Mouse (Mus musculus) megakaryocyte progenitor cell, adult 5-6 weeks (primary cell): ENCODE results near the gene Gm11444. TPM values are rescaled to one million over a fixed set of nuclear protein-coding genes. Genes with fewer than 3 reads are reported as not detected.

Experiments used
- ATAC-seq: replicated peaks from 2 replicates; pipeline ENCODE4 v1.8.0; 2016; ENCODE audit warnings: mild to moderate bottlenecking, moderate TSS enrichment, inconsistent platforms; ENCODE audit not compliant: poor library complexity
- total RNA-seq, 2 experiments: library from RNA; stranded (forward) in 1 of 2; stranded (reverse) in 1 of 2; fragments of 157-497, 149-512 nt in 1 of 2; fragments of 200-1000 nt in 1 of 2; gene quantifications; 2 replicates each; pipeline versions ENCODE4 v1.2.3 to v1.2.4; 2015 to 2017

Gm11444 gene
- total RNA-seq, 2 experiments from 2014 or later, result not detected

GRCm38 (mm10) chr11:85836523-85837290, 13.4 kb downstream of the Gm11444 start:
- ATAC-seq, result no peak

DNA sequence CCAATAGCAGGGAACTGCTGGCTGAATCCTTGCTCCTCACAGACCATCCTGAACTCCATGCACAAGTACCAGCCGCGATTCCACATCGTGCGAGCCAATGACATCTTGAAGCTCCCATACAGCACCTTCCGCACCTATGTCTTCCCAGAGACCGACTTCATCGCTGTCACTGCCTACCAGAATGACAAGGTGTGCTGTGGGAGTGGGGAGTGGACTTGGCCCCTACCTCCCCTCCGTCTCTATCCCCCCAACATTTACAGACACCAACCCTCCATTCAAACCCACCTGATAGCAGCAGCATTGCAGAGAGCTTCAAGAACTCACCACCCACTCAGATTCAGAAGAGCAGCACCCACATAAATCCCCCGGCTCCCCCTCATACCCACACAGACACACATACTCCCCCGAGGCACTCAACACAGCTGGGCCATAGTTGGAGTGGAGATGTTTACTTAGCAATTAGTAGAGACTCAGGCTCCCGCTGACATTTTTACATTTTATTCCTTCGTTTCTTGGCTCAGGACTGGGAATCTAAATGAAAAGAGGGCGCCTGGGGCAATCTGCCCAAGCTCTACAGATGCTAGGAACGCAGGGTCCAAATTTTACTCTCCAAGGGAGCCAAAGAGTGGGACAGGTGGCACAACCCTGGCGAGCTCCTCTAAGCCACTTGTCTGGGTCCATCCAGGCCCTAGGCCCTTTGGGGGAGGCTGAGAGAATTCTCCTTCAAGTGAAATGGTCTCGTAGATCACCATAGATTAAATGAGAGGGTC, 14.2 kb downstream of the Gm11444 start:
- ATAC-seq, result no peak

- no peak for ATAC-seq
These were observed 15.0 kb downstream of the Gm11444 start for GRCm38 (mm10) chr11:85835001-85835752.

- no peak for ATAC-seq
These were observed 15.7 kb downstream of the Gm11444 start for GRCm38 (mm10) chr11:85834386-85834931.

DNA sequence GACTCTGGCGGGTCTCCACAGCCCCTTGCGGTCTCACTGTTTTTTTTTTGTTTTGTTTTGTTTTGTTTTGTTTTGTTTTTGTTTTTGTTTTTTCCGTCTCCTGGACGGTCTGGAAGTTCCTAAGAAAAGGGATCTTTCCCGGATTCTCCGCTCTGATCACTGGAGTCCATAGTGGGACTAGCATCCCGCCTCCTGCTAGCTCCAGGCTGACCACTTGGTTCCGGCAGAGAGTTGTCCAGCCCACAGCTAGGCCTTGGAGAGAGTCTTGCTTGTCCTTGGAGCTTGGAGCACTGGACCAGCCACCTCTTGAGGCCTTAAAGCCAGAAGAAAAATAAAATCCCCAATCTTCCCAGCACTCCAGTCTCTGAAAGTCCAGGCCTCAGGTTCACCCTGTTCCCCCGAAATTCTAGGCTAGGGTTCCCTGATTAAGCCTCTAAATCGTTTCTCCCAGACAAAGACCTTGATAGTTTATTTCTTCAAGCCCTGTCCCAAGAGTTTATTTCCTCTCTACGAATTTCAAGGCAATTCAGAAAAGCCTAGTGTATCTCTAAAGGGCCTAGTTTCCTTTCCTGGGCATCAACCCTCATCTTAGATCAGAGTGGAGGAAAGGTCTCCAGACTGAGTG, 16.3 kb downstream of the Gm11444 start:
- ATAC-seq, result no peak

DNA sequence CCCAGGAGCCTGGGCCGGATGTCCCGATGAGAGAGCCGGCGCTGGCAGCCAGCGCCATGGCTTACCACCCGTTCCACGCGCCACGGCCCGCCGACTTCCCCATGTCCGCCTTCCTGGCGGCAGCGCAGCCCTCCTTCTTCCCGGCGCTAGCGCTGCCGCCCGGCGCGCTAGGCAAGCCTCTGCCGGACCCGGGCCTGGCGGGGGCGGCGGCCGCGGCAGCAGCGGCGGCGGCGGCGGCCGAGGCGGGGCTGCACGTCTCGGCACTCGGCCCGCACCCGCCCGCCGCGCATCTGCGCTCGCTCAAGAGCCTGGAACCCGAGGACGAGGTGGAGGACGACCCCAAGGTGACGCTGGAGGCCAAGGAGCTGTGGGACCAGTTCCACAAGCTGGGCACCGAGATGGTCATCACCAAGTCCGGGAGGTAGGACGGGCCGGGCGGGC, 17.0 kb downstream of the Gm11444 start:
- ATAC-seq, result no peak

GRCm38 (mm10) chr11:85832231-85832924, 17.8 kb downstream of the Gm11444 start, which contains the start of gene Tbx2:
Gene Tbx2 (plus strand): TSS chr11:85832551.
- ATAC-seq, result no peak

DNA sequence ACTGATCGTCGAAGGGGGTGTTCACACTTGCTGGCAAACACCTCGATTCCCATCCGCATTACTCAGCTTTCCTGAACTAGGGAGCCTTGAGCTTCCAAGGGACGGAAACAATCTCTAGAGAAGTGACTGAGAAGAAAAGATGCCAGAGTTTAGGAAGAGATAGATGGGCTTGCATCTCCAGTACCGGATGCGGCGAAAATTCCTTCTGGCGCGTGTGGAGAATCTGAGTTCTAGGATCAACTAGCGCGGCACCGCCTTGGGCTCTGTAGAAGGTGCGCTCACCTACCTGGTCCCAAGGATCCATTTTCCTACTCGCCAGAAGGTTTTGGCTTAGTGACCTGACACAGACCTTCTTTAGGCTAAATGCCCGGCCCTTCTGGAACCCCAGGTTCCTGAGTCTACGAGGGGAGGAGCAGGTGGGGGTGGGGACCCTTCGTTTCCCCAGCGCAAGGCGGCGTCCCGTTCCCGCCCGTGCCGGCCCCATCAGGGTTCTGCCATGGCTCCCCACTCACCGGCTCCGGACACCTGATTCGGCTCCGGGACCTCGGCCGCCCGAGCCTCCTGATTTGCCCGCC, 18.4 kb downstream of the Gm11444 start:
- no peak for ATAC-seq

GRCm38 (mm10) chr11:85830901-85831341, 19.2 kb downstream of the Gm11444 start:
- ATAC-seq, result peak; percentile 52

- ATAC-seq, result no peak
These were observed 20.4 kb downstream of the Gm11444 start for GRCm38 (mm10) chr11:85829520-85830440.

- no peak for ATAC-seq
These were observed 21.2 kb downstream of the Gm11444 start for GRCm38 (mm10) chr11:85828691-85829519.

- peak; percentile 54 for ATAC-seq
These were observed 22.8 kb downstream of the Gm11444 start for GRCm38 (mm10) chr11:85827342-85827741.

DNA sequence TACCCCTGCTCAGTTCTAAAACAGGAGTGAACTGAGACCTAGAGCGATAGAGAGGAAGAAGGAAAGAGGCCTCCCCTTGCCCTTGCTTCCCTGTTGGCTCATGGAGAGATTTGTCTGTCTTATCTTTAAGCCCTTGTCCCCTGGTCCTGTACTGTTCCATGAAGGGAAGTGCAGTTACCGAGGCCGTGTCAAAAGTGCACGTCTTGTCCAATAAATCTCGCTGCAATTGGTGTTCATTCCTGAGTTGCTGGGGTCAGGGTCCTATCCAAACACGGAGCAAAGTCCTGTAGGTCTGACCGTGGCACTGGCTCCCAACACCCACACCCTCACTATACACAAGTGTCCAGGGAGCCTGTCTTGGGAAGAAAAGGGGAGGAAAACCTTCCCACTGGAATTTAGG, 24.3 kb downstream of the Gm11444 start:
- ATAC-seq, result no peak

DNA sequence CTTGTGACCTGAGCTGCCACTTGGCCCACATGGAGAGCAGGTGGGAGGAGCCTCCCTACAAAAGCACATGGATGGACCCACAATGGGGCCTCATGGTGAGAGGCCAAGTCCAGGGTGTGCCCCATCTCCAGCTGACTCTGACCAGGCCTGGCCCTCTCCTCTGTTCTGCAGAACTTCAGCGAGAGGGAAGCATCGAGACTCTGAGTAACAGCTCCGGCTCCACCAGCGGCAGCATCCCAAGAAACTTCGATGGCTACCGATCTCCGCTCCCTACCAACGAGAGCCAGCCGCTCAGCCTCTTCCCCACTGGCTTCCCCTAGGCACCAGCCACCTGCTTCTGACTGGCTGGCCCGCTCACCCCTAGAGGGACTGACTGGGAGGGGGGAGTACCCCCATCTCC, 25.1 kb downstream of the Gm11444 start:
- no peak for ATAC-seq

- no peak for ATAC-seq
These were observed 26.3 kb downstream of the Gm11444 start for GRCm38 (mm10) chr11:85823794-85824193.

DNA sequence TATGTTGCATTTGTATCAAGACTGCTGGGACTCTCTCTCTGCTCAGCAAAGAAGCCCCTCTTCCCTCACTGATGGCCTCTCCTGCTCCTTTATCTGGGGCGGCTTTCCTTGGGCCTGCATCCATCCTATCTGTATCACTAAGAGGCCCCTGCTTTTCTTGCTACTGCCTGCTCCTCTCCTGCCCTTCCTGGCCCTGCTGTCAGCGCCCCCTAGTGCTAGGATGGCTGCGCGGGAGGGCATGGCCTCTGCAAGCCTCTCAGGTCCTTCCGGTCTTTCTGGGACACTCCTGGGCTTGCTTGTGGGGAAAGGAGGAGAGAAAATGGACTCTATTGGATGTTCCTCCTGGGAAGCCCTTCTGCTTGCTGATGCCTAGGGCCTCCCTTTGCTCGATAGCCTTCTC, 27.0 kb downstream of the Gm11444 start:
- peak; percentile 90 for ATAC-seq

DNA sequence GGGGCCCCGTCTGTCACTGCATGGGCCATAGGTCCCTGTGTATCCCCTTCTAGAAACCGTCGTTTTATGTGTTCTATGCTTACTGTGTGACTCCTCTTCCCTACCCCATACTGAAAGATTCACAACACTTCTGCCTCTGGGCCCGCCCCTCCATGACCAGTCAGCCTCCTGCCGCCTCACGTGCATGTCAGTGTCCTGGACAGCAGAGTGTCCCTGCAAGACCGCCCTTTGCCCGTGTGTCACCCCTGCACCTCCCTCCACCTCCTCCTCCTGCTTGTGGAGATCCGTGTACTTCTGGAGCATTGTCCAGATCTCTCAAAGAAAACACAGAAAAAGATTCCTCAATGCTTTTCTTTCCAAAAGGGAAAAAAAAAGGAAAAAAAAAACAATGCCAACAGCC, 28.5 kb downstream of the Gm11444 start:
- ATAC-seq, result no peak

DNA sequence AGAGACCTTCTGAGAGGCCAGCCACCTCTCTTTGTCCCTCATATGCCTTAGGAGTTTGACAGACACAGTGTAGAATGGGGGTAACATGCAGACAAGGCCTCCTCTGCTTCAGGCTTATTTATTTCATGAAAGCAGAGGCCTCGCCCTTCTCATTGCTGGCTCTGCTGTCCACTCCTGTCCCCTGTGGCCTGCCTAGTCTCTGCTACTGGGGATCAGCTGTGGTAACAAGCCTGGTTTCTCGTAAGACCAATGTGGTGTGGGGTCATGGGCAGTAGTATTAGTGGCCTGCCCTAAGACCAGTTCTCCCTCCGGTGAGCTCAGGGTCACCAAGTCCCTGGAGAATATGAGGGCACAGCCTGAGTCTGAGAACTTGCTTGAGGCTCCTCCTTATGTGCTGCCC, 29.2 kb downstream of the Gm11444 start:
- no peak for ATAC-seq
